Mouse (Mus musculus) olfactory bulb, adult 2 months (tissue): Measurements from ENCODE around the gene Rbfox3.

ENCODE experiments used
- CTCF ChIP-seq: fragments of 200-500 bp; IDR thresholded peaks from 2 replicates; pipeline ENCODE4 v1.5.1; 2012; ENCODE audit warnings: low read depth, mild to moderate bottlenecking, low read length, moderate library complexity; ENCODE audit not compliant: insufficient read depth
- POLR2A ChIP-seq: fragments of 200-500 bp; IDR thresholded peaks from 2 replicates; pipeline ENCODE4 v1.6.1; 2012; ENCODE audit warnings: mild to moderate bottlenecking, low read depth, low read length, moderate library complexity; ENCODE audit not compliant: insufficient read depth

DNA sequence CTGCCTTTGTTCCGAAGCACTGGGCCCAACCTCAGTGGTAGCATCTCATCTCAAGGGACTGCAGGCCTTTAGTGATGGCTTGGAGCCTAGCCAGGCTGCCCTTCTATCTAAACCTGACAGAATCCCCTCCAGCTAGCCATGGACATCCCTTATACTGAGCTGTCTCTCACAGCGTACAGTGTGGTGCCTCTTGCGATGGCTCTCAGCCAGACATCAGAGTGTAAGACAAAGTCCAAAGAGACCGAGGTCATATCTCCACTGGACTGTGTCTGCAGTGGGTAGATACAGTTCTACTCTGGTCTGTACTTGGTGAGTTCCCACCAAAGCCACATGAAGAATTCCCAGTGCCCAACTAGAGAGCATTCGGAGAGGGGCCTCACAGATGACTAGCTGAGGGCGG lies 240.2 kb downstream of the Rbfox3 start:
- TF ChIP-seq POLR2A, result no peak
- no peak for TF ChIP-seq CTCF
